Mouse (Mus musculus): ENCODE results near the gene Zdhhc6.
A peak's percentile ranks its signal among the peaks of the same experiment; 100 is the strongest.

Gene Zdhhc6

DNA sequence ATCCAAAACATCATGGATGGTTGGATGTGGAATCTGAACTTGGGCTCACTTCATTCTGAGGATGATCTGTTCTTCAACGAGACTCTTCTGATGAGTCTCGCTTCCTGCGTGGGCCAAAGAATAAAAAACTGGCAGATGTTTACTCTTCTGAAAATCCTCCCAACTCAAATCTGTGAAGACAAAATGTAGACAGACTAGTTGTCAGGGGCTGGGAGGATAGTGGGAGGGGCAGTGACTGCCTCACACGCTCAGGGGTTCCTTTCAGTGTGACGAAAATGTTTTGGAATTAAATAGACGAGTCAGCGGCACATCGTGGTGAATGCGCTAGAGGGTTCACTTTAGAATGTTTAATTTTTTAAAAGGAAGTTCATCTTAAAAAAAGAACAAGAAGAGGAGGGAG, 59.7 kb downstream of the Zdhhc6 start:
- no peak for DNase-seq

DNA sequence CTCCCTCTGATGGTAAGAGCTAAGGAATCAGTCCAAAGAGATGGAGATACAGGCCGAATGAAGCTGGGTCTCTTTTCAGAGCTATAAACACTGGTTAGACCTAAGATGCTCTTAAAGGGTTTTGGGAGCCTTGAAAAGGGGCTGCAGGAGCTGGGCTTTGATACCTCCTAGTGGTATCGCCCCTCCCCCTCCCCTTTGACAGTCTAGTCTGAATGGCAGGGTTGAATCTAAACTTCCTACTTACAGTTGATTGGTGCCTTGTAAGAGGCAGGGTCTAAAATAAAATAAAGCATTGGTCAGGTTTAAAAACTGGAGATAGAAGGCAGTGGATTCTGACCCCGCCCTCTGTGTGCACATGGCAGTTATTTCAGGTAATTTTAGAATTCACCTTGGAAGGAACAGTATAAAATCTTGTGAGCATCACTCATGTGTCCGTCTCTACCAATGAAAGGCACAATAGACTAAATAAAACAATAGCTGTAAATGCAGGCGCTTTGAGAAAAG, 61.3 kb downstream of the Zdhhc6 start:
- peak; percentile 50 for DNase-seq

DNA sequence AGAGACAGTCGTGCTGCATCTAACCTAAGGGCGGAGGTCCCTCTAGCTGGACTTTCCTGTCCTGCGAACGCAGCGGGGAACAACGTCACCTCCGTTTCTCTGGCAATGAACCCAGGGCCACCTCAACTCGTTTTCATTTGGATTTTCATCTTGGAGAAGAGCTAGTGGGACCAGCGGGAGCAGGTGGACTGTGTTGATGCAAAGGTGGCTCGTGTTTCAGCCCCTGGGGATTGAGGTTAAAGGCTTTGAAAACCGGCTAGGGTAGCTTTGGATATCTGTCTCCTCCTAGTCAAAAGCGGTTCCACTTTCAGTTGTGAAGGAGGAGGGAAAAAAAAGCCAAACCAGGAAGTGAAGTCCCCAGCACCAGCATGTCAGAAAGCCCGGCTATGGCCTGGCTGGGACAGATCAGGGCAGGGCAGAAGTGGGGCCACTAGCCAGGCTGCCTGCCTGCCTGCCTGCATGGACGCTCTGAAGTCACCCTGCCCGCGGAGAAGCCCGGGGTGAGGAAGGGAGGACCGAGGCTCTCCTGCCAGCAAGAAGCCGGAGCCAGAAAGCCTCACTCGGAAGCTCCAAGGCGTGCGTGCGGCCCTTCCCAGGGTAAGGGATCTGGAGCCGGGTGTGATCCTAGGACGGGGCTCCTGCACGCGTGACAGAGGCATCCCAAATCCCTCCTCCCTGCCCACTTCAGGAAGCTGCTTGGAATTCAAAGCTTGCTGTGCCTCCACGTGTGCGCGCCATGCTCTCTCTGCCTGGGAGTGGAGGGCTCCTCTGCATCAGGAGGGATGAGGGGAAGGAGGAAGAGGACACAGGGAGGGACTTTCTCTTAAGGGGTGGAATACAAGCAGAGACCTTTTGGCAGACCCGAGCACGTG, 62.0 kb downstream of the Zdhhc6 start:
- DNase-seq = peak; percentile 52

DNA sequence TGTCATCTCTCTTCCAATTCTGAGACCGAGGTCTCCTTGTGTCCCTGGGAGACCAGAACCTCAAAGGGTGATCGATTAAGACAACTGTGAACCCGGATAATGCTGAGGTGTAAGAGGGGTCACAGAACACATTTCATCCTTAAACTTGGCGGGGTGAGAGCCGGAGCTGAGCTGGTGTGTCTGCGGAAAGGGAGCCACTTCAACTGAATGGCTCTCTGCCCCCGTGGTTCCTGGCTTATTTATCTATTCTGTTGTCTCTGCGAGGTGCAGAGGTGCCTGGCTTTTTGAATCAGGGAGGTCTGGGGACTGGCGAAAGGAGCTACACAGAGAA, 62.6 kb downstream of the Zdhhc6 start:
- no peak for DNase-seq

DNA sequence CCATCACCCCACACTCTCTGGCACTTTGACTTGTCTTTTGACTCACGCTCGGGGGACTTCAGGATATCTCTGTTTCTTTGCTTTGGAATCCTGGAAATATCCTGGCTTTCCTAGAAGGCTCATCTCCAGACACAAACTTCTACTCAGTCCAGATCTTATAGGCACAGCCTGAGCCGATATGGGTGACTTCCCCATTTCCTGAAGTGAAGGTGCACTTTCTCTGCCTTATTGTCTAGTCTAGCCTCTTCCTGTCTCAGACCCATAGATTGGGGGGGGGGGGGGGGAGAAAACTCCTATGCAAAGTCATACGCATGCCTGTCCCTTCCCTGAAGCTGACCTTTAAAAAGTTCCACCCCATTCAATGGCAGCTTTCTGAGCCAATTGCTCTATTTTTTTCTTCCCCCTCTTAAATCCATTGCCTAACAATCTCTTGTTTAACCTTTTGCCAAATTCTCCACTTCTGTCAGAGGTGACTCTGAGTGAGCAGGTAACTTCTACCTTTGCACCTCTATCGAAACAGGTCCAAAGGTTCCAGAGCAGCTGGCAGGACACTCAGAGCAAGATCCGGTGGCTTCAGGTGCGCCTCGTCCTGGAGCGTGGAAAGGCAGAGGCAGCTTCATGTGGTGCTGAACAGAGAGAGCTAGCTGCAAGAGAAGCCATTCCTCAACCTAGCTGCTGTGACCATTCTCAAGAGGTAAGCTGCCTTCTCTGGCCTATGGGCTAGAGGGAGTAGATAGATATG, 64.3 kb downstream of the Zdhhc6 start, which contains the start of gene Acsl5:
TSS of gene Acsl5 (plus strand) at position 556 of the 742 bp plus-strand sequence.
- DNase-seq = no peak

DNA sequence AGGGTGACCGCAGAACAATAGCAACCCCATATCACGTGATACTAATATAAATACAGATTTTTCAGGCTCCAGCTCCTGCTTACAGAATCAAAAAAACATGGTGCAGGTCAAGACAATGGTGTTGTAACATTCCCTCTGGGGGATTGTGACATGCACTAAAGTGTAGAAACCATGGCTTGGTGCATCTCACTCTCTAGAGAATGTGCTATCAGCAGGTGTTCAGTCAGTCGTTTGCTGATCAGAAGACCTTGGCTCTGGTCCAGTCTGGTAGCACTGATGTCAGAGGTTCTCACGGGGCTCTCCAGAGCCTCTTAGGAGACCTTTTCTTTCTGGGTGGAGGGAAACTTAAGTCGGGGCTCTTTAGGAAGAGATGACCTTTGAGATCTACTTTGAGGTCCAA, 65.4 kb downstream of the Zdhhc6 start:
- DNase-seq = no peak

DNA sequence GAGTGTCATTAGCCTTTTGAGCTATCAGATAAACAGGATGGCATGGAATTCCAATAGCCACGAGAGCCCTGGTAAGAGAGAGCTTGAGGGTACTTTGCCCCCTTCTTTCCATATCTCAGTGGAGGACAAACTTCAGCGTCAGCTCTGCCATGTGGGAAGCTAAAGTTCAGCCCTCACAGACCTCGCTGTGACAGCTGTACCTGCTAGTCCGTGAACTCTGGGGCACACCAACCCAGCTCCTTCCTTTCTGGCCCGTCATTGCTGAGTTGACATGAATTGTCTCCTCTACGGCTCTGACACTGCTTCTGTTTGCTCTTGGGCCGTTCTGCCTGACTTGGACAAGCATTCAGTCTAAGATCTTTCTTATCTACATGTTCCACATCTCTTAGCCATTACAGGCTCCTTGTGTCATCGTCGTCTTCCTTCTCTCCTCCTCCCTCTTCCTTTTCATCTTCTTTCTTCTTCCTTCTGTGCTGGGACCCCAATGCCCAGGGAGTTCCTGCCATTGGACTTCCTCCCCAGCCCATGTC, 67.8 kb downstream of the Zdhhc6 start:
- no peak for DNase-seq

DNA sequence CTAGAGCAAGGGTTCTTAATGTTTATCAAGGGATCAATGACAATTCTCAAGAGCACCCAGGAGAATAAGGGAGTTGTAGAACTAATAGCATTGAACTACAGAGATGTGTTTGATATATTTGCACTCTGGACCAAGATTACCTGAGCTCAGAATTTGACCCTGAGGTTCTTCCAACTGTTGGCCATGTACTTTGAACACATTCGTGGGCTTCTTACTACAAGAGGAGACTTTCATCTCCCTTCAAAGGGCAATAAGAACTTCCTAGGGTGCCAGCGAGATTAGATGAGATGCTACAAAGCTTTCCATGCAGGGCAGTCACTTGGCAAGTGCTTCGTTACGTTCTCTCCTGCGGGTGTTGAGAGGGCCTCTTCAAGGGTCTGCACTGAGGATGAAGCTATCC, 68.3 kb downstream of the Zdhhc6 start:
- no peak for DNase-seq

DNA sequence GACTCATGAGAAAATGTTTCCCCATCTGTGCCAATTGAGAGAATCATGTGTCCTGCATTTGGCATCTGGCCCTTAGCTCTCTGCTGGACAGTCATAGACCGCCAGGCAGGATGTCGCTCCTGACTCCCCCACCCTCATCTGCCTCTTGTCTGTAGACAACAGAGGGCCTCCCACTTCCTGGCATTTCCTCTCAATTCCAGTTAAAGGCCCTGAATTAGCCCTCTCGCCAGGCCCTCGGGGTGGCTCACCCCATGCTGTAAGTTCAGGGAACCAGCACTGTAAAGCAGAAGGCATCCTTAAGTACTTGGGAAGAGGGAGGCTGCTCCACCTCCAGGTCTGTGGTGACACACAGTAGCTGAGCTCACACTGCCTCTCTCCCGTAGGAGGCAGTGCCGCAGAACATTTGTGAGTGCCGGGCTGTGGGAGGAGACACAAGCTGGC, 71.0 kb downstream of the Zdhhc6 start:
- DNase-seq = peak; percentile 40

DNA sequence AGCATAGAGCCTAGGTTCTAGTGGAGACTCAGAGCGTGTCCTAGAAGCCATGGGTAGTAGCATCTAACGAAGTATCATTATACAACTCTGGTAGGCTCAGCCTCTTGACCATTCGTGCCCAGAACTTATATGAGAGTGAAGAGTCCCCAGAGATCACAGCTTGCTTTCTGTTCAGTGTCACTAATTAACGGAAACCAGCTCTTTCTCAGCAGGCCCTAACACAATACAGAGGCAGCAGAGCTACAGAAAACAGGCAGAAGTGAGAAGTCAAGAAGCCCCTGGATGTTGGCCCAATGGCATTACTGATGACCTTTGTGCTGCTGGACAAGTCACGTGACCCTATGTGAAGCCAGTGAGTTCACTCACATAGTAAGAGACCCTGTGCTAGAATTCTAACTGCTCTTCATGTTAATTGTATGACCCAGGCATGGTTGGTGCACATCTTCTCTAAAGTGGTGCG, 74.6 kb downstream of the Zdhhc6 start, which contains the start of gene Gucy2g:
TSS of gene Gucy2g (minus strand) at position 51 of the 460 bp plus-strand sequence.
- no peak for DNase-seq

DNA sequence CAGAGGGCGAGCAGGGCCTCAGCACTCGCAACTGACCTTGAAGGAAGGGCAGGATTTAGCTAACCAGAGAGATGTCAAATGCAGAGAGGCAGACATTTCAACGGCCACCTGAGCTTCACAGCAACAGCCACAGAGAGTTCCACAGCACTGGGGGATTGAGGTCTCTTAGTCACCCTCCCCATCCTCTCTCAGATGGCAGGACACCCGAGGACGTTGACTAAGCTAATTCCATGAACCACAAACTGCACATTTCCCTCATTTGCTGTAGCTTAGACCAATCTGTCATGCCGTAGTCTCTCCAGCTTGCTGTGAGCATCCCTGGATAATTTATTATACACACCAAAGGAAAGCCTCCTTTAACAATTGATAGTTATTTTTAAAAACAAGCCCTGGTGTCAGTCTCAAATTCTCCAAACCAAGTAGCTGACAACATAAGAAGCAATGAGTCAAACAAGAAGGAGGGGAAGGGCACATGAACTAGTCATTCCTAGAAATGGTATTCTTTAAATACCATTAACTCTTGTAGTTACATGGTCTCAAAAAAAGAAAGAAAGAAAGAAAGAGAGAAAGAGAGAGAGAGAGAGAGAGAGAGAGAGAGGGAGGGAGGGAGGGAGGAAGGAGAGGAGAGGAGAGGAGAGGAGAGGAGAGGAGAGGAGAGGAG, 75.9 kb downstream of the Zdhhc6 start:
- DNase-seq = no peak

DNA sequence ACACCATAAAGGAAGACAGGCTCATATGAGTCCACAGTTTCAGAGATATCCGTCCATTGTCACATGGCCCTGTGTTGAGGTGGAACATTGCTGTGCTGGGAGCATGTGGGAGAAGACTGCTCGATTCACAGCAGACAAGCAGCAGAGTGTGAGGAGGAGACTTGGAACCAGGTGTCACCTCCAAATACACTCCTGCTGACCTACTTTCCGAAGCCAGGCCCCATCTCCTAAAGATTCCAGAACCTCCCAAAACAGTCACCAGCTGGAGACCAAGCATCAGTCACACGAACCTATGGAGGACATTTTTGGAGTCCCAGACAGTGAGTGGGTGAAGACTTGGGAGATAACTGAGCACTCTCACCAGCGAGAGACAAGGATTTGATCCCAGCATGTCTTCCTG, 79.3 kb downstream of the Zdhhc6 start:
- DNase-seq = no peak

DNA sequence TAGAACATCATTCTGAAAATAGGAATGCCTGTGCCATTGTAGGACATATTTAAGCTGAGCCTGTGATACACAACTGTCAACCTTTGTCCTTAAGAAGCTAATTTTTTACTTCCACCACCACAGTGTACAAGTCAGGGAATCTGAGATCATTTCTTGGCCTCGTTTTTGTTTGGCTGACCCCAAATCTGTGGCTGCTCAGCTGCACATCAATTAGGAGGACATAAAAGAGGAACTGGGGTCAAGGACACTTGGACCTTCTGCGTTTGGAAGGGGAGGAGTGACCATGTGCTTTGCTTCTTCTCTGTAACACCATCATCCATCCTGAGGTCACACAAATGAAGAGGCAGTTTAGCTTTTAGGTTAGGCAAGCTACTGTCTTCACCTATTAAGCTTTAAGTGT, 79.8 kb downstream of the Zdhhc6 start:
- DNase-seq = no peak

DNA sequence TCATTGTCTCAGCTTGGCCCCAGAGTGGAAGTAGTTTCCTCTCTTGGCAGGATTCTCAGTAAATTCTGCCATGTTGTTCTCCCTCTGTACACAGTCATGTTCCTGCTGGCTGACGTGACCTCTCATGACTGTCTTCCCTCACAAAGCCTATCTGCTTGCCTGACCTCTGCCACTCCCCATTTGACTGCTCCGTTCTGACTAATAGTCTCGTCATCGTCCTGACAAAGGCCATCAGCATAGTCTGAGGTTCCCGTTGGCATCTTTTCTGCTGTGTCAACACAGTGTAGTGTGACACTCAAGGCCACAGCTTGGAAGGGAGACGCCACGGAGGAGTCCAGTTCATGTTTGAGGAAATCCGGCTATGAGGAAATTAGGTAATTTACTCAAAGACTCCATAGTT, 83.7 kb downstream of the Zdhhc6 start:
- DNase-seq = no peak

DNA sequence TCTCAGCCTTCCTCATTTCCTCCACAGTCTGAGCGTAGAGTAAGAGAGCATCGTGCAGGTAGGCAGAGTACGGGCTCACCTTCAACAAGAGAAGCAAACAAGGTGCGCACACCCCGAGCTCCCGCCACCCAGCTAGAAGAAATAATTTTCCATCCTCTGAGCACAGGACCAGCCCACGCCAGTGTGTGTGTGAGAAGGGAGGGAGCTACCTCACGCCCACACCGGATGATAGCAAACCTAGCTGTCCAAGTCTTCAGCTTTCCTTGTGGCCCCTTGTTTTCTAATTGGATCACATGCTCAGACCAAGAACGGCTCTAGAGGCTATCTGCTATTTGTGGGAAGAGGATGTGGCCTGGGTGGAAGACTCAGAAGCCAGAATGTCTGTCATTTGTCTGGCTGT, 84.8 kb downstream of the Zdhhc6 start:
- DNase-seq = no peak

DNA sequence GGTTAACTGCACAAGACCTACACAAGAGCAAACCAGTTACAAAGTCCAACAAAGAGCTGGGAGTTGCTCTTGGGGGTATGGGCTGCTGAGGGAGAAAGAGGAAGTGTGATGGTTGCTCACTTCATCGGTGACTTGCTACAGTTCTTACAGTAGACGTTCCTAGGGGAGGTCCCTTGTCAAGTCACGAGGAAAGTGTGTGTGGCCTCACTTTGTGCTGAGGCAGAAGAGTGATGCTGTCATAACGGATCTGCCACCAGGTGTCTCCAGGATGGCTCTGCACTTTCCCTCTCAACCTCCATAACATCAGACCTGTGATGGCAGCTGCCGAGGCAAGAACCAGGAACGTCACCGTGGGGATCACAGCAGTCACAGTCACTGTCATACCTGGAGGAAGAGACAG, 88.7 kb downstream of the Zdhhc6 start:
- no peak for DNase-seq

DNA sequence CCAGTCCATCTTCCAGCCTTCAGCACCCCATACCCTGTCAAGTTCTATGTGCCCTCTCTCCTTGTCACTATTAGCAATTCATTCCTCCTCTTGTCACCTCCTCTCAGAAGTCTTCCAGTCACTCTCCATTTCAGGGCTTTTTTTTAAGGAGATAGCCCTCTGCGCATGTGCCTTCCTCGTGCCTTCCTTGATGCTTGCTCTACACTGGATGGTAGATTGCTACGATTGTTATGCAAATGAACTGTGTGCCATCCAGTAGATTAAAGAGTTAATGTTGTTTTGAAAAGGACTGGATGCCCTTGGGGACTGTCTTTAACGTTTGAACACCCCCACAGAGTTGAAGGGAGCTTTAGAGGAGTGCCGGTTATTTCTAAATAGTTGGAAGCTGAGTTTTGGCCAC, 89.2 kb downstream of the Zdhhc6 start:
- DNase-seq = no peak

DNA sequence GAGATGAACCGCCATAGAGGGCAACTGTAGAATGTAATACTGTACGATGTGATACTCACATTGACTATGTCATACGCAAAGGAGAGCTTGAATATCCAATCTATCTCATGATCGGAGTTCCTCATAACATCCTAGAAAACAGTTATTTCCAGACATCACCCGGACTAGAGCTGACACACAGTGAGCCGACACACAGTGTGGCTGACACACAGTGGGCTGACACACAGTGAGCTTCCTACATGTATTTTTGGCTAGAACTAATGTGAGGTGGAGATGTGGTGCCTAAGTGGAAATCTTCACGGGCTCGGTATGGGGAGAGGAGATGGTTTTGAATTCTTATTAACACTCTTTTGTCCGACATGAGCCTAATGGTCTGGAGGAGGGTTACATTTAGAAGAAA, 93.6 kb downstream of the Zdhhc6 start:
- no peak for DNase-seq

Data from right cerebral cortex, postnatal 14 days (tissue).